Mouse (Mus musculus) cerebellum, adult 11-12 months (tissue): ENCODE data around the gene Cutc.
A peak's percentile ranks its signal among the peaks of the same experiment; 100 is the strongest.

ENCODE experiments used
- DNase-seq: peaks from one replicate; pipeline ENCODE4 v3.0.0; 2022

The Cutc gene

DNA sequence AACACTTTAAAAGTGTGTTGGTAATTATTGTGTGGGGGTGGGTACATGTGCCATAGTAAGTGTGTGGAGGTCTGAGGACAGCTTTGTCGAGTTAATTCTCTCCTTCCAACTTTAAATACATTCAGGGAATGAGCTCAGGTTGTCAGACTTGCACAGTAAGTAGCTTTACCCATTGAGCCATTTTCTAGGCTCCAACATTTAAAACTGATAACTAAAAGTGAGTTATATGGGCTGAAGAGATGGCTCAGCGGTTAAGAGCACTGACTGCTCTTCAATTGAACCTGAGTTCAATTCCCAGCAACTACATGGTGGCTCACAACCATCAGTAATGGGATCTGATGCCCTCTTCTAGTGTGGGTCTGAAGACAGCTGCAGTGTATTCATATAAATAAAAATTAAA is 1.4 kb downstream of the Cutc start:
- DNase-seq: no peak

DNA sequence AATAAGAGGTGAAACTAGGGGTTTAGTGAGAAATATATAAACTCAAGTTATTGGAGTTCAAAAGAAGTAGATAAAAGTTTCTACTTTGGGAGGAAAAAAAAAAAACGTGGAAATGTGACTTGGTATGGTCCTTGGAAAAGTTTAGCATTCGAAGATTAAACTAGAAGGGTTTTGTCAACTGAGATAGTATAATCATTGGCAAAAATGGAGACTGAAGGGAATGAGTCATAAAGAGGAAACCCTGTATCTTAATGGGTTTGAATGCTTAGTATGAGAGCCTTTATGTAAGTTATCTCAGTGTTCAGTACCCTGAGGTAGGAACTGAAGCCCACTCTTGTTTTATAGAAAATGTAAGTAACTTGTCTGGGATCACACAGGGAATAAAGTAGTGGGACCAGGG is 2.1 kb downstream of the Cutc start:
- no peak for DNase-seq

- peak; percentile 28 for DNase-seq
Observed at GRCm38 (mm10) chr19:43760504-43760903, 7.7 kb downstream of the Cutc start.

GRCm38 (mm10) chr19:43761543-43762256 is 8.9 kb downstream of the Cutc start:
- DNase-seq: no peak

DNA sequence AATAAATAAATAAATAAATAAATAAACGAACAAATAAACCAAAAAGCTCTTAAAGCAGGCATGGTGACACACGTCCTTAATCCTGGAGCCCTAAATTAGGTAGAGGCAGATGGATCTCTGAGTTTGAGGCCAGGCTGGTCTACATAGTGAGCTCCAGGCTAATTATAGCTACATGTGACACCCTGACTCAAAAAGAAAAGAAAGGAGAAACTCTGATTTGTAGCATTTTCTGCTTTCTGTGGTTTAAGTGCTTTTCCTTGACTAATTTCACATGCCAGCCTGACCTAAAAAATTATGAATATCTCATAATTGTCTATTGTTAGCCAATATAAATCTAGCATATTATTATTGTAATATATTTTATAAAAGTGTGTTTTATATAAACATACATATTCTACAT is 9.6 kb downstream of the Cutc start:
- no peak for DNase-seq

DNA sequence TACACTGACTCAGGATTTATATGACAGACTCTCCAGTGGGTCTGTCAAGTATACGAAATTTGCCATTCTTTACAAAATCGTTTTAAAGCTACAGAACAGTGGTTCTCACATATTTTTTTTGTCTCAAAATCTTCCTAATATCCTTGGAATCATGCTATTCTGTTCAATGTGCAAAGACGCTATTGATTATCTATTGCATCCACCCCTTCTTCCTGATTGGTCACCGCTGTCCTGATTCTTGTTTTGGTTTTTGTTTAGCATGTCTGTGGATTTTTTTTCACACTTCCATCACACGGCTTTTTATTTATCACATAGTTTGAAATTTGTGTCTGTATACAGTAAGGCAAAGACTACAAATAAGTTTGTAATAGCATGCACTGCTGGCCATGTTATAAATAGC is 13.7 kb downstream of the Cutc start:
- no peak for DNase-seq

- DNase-seq: no peak
Observed at GRCm38 (mm10) chr19:43767549-43768322, 14.9 kb downstream of the Cutc start.

DNA sequence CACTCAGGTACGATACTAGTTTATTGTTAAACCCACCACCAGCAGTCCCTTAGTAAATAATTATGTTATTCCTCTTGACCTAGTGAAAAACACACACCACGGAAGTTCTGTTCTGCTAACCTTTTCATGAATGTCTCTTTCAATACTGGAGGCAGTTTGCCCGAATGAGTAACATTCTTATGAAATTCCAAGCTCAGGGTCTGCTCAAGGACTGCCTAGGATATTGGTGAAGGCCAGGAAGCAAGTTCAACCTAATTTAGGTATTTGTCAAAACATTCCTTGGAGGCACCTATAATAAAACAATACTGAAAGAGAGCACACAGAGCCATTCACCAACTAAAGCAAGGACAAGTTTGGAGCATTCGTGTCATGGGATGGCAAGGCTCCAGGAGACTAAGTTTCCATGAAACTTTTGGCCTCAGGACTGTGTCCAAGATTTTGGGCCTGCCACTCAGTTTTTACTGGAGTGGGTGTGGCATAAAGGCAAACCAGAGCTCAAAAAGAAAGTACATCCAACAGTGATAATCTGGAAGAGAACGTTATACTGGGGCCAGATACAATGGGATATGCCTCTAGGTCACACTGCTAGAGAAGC is 16.7 kb downstream of the Cutc start:
- no peak for DNase-seq

DNA sequence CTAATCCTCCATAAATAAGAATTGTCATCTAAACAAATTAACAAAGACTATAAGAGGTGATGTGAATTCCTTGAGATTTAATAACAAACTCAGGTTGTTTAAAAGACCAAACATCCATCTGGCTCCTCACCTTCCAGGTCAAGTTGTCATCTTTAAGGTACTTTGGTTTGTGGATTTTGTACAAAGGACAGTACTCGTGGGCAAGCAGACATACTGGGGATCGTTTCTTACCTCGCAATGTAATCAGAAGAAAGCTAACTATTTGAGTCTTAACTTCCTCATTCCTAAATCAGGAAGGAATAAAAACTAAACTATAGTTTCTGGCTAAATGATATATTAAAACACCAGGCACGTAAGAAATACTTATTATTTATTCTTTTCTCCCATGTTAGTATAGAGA is 17.8 kb downstream of the Cutc start:
- DNase-seq: no peak

GRCm38 (mm10) chr19:43771499-43771969 is 18.7 kb downstream of the Cutc start:
- no peak for DNase-seq

DNA sequence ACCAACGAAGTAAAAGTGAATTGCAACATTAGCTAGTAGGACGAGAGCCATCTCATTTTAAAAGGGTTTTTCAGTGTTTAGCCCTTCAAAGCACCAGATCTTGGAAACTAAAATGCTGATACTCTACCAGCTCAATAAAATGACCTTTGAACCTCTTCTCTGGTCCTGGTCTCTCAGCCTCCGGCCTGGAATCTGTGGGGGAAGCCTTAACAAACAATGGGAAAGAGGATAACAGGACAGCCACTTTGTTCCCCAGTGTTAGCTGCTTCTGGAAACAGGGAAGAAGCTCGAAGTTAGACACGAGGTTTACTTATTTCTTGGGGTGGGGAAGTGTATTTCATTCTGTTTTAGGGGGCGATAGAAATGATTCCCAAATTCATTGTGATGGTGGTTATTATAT is 19.5 kb downstream of the Cutc start:
- DNase-seq: no peak

DNA sequence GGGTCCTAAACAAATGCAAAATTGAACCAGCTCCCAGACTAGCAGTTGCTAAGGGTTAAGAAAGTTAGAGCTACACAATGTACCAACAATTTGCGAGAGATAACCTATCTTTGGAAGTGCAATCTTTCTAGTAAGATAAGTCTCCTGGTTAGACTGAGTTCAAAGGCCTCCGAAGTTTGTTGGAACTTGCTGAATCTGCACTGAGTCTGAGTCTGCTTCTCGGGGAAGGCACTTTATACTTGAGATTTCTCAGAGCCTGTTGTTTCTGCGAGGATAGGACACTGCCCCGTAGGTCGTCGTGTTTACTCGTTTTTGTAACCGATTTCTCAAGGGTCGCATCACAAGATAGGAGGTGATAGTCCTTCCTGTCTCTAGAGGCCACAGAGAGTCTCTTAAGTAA is 22.6 kb downstream of the Cutc start:
- DNase-seq: no peak

DNA sequence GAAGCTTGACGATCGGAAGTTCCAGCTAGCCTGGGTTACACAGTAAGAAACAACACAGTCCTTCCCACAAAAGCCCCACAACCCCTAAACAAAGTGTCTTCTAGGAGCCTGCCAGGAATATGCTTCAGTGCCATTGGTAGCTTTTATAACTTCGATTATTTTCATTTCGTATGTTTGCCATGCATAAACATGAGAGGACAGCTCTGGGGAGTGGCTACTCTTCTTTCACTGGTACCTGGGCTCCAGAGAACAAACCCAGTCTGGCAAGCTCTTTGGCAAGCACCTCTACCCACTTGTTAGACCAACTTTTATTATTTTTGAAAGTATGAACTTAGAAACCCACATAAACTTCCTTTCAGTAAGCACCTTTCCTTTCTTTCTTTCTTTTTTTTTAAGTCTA is 23.8 kb downstream of the Cutc start:
- DNase-seq: no peak

DNA sequence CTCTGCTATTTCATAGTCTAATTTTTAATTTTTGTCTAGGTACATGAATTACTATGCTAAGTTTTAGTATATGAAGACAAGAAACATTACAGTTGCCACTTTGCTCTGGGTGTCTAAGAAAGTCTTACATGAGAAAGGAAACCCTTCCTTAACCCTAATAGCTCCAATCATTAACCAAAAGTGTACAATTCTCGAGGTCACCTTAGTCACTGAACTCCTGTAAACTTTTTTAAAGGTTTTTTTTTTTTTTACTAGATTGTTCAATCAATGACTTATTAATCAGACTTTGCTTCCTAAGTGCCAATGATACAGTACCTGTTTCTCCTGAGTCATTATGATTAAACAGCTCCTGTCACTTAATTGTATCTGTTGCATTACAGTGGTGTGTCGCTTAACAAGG is 24.5 kb downstream of the Cutc start:
- no peak for DNase-seq

- DNase-seq: no peak
Observed at GRCm38 (mm10) chr19:43780391-43780790, 27.6 kb downstream of the Cutc start.

DNA sequence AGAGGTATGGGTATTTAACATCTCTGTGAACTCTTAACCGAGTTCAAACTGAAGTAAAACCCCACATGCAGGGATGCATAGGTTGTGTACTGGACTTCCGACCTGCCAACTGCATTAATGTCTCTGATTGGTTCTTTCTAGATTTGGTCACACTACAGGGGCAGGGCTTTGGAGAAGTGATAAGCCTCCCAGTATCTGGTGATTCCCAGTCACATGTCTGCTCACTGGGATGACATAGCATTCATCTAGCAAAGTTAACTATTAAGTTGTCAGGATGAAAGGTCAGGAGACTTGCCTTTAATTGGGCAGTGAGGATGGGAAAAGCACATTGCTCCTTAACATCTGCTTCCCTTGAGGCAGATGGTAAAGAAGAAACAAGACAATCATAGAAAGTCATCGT is 29.2 kb downstream of the Cutc start, which contains the start of gene Abcc2:
Gene Abcc2, plus strand, starts transcription at position 213 of the 400 bp plus-strand sequence.
- no peak for DNase-seq

DNA sequence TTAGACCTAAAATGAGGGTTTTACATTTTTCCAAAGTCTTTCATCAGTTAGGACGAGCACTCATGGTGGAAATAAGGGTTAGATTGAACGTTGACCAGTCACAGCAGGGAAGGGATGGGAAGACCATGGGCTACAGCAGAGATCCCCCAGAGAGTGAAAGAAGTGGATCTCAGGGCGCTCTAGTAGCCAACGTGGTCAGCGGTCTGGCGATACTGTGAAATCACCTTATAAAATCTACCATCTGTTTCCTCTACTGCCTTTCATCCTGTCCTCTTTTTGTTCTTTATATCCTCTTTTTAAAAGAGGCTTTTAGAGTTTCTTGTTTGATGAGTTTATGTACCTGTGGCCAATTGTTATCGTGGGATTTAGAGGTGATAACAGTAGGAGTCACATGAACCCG is 32.0 kb downstream of the Cutc start:
- no peak for DNase-seq

DNA sequence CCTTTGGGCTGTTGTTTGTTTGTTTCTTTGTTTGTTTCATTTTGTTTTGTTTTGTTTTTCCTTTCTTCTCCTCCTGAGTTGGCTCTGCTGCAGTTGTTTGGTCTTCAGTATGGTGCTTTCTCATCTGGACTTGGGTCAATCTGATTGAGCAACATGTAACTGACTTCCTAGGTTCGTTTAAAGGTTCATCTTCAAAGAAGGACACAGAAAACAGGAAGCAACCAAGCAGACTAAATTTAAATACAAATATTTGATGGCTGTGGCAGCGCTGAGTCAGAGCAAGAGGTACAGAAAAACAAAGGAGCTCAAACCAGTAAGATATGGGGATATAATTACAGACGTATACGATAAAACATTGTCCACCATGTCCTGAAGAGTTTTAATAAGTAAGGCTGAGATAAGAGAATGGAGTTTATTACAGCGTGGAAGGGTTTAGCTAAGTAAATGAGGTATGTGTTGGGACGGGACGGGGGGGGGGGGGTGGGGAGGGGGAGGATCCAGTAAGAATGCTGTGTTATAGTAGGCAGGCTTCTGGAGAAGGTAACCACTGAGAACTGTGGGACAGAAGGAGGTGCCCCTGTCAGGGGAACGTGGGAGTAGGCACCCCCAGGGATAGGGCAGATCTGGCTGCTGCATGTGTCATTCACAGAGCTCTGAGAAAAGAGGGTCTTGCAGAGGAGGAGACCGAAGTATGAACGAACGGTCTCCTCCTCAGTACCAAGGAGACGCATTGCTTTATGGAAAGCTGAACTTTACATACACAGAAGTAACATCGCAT is 33.6 kb downstream of the Cutc start:
- no peak for DNase-seq

DNA sequence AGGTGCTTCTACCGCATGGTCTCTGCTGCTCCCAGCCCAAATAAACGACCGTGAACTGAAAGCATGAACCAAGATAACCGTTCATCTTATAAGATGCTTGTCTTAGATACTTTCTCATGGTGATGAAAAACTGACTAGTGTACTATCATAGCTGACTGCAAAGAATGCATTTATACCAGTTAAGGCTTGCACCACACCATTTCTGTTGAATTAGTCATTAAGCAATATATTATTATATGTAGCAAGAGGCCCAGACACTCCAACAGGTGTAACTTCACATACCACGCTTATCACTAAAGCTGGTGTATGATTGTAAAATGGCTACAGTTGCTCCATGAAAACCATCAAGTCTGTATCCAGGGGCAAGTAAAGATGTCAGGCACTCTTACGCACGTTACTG is 37.0 kb downstream of the Cutc start:
- DNase-seq: no peak

GRCm38 (mm10) chr19:43792537-43792936 is 39.7 kb downstream of the Cutc start:
- DNase-seq: no peak

GRCm38 (mm10) chr19:43793951-43794350 is 41.2 kb downstream of the Cutc start:
- DNase-seq: no peak

GRCm38 (mm10) chr19:43795511-43795910 is 42.7 kb downstream of the Cutc start:
- no peak for DNase-seq

DNA sequence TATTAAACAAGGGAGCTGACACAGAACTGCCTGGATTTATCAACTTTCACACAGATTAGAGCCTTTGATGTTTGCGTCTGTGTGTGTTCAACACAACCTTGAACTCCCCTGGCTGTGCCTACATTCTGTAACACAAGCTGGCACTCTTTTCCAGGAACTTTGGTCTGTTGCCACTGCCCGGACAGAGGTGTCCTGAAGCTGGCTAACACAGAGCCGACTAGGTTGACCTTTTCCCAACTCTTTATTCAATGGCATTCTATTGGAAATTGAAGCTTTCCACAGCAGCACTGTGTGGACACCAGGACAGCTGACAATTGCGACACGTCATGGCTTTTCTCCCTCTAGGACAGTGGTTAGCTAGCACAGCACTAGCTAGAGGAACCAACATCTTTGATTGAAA is 44.4 kb downstream of the Cutc start:
- no peak for DNase-seq
